Comparison of ENCODE assay signal across 17 mouse cellular contexts in genomic region chr4:33342877-33343731, GRCm38 (mm10). TPM values are rescaled to one million over a fixed set of nuclear protein-coding genes. Genes with fewer than 3 reads are reported as not detected.
DNase-seq lines count a peak whose midpoint lies in the region; ATAC-seq and TF ChIP-seq lines count a peak whose summit lies in the region.
"Had no signal": no experiment of that assay in that cellular context is flagged by ENCODE, and none has a peak within 500 bp of the region (broad histone marks: within the 10 kb centered on the region; RNA-seq: fewer than 3 reads in every experiment).

No protein-coding gene starts in this region.

- 90% methylated on average over 7 of the region's 7 CpGs for WGBS in heart, embryonic 10.5 days
- WGBS in lung, embryonic 14.5 days, result 65% methylated on average over 7 of the region's 7 CpGs
- WGBS in lung, adult 2 months, result 83% methylated on average over 7 of the region's 7 CpGs
- WGBS in liver, embryonic 11.5 days, result 90% methylated on average over 7 of the region's 7 CpGs

- H3K9me3 ChIP-seq in heart, embryonic 10.5 days, result no peaks in the 10 kb centered on the region
- no peaks in the 10 kb centered on the region for H3K9me3 ChIP-seq in lung, embryonic 14.5 days (ENCODE audit: low read depth, low read length)
- no peaks in the 10 kb centered on the region for H3K9me3 ChIP-seq in liver, embryonic 11.5 days (ENCODE audit: control insufficient read depth, low read length)
- H3K9me3 ChIP-seq: neural tube, embryonic 12.5 days; stomach, embryonic 15.5 days had no signal

- no peak overlapping the region for H3K9ac ChIP-seq in lung, embryonic 14.5 days
- H3K9ac ChIP-seq in liver, embryonic 11.5 days (ENCODE audit: low read depth, low read length), result no peak overlapping the region
- H3K9ac ChIP-seq: neural tube, embryonic 12.5 days; stomach, embryonic 15.5 days had no signal

- peak; percentile 75 for ATAC-seq in lung, embryonic 14.5 days (ENCODE audit: insufficient read depth)
- ATAC-seq in liver, embryonic 11.5 days (replicated peaks; ENCODE audit: low FRiP score), result no peak
- ATAC-seq in megakaryocyte progenitor cell, adult 5-6 weeks (replicated peaks; ENCODE audit: poor library complexity), result peak; percentile 26; the same call in 1 of the 2 replicates
- ATAC-seq: forebrain, embryonic 14.5 days had no signal

- H3K4me1 ChIP-seq in heart, embryonic 10.5 days, result no peaks in the 10 kb centered on the region
- no peaks in the 10 kb centered on the region for H3K4me1 ChIP-seq in lung, embryonic 14.5 days (ENCODE audit: insufficient read depth)
- H3K4me1 ChIP-seq in lung, adult 2 months (ENCODE audit: control insufficient read depth, insufficient read depth, low read length), result no peaks in the 10 kb centered on the region
- H3K4me1 ChIP-seq in liver, embryonic 11.5 days (replicated peaks; ENCODE audit: control insufficient read depth, insufficient read depth, low read length), result peaks cover 8% of the 10 kb centered on the region
- H3K4me1 ChIP-seq: neural tube, embryonic 12.5 days; stomach, embryonic 15.5 days had no signal

- H3K27ac ChIP-seq in heart, embryonic 10.5 days, result 0 out of 2 replicates have a peak overlapping the region, but pooled peaks have one; percentile 32
- H3K27ac ChIP-seq in lung, embryonic 14.5 days (ENCODE audit: low read depth), result peak overlapping the region; percentile 56
- H3K27ac ChIP-seq in liver, embryonic 11.5 days (ENCODE audit: low read depth, low read length), result peak overlapping the region; percentile 19
- H3K27ac ChIP-seq: neural tube, embryonic 12.5 days; stomach, embryonic 15.5 days had no signal

- no peak for TF ChIP-seq POLR2A in lung, adult 2 months (IDR thresholded peaks at IDR 0.05; ENCODE audit: borderline replicate concordance, extremely low read depth, low read depth, low read length)

- H3K4me3 ChIP-seq in heart, embryonic 10.5 days, result no peak overlapping the region
- H3K4me3 ChIP-seq in lung, embryonic 14.5 days (ENCODE audit: low read depth, low read length), result no peak overlapping the region
- H3K4me3 ChIP-seq in lung, adult 2 months (replicated peaks; ENCODE audit: extremely low read depth, low read depth, low read length), result no peak overlapping the region
- no peak overlapping the region for H3K4me3 ChIP-seq in liver, embryonic 11.5 days (ENCODE audit: low read depth, low read length)
- H3K4me3 ChIP-seq: neural tube, embryonic 12.5 days; stomach, embryonic 15.5 days had no signal

- H3K4me2 ChIP-seq in lung, embryonic 14.5 days, result no peak overlapping the region
- no peak overlapping the region for H3K4me2 ChIP-seq in liver, embryonic 11.5 days
- H3K4me2 ChIP-seq: midbrain, embryonic 11.5 days; neural tube, embryonic 12.5 days; stomach, embryonic 15.5 days had no signal

- TF ChIP-seq CTCF in lung, embryonic 14.5 days (IDR thresholded peaks at IDR 0.05; ENCODE audit: low read depth), result no peak
- TF ChIP-seq CTCF in lung, adult 2 months (IDR thresholded peaks at IDR 0.05; ENCODE audit: insufficient read depth, low read length), result no peak

- no peak for DNase-seq in heart, embryonic 10.5 days (ENCODE audit: low spot score)
- no peak for DNase-seq in heart, adult 18-20 months
- DNase-seq in lung, embryonic 14.5 days, result peak; percentile 66
- no peak for DNase-seq in lung, adult 2 months
- no peak for DNase-seq in liver, embryonic 11.5 days (ENCODE audit: low spot score)
- no peak for DNase-seq in frontal cortex, postnatal 10 days (ENCODE audit: low spot score in 2 of 2)
- no peak for DNase-seq in left cerebral cortex, adult 11 months (ENCODE audit: low spot score)
- DNase-seq: adrenal gland, adult 8-10 months; cerebellum, adult 11 months; cerebellum, postnatal 14 days; kidney, postnatal 25 days; right cerebral cortex, postnatal 14 days had no signal

- no peaks in the 10 kb centered on the region for H3K27me3 ChIP-seq in heart, embryonic 10.5 days (ENCODE audit: insufficient read depth, poor library complexity, severe bottlenecking)
- no peaks in the 10 kb centered on the region for H3K27me3 ChIP-seq in lung, embryonic 14.5 days (ENCODE audit: insufficient read depth, low read length)
- no peaks in the 10 kb centered on the region for H3K27me3 ChIP-seq in liver, embryonic 11.5 days (replicated peaks; ENCODE audit: control insufficient read depth, insufficient read depth, low read length)
- H3K27me3 ChIP-seq: neural tube, embryonic 12.5 days; stomach, embryonic 15.5 days had no signal

- peaks cover 32% of the 10 kb centered on the region for H3K36me3 ChIP-seq in heart, embryonic 10.5 days
- H3K36me3 ChIP-seq in lung, embryonic 14.5 days (ENCODE audit: insufficient read depth), result peaks cover 19% of the 10 kb centered on the region
- H3K36me3 ChIP-seq in liver, embryonic 11.5 days (ENCODE audit: control insufficient read depth, insufficient read depth, low read length), result peaks cover 9% of the 10 kb centered on the region

RNA-seq across cellular contexts. Expression of gene Rngtt, which starts 33.0 kb away (rescaled TPM):
- 22.2 and 28.3 TPM in 2 replicates for polyA plus RNA-seq in heart, embryonic 10.5 days (2016; fragmentation: Nextera tagmentation; extraction: Ambion mirVana)
- total RNA-seq in heart, adult 18-20 months (2021), result 10 to 100 TPM; 10.0 to 11.1 TPM
- 23.9 and 27.4 TPM in 2 replicates for polyA plus RNA-seq in lung, embryonic 14.5 days (2014; fragmentation: Nextera tagmentation; extraction: Ambion mirVana)
- 1.8 and 2.7 TPM in 2 replicates for polyA plus RNA-seq in lung, adult 2 months (2012; rRNA removed)
- polyA plus RNA-seq in liver, embryonic 11.5 days (2014; fragmentation: Nextera tagmentation; extraction: Ambion mirVana), result 30.1 and 32.6 TPM in 2 replicates
- 26.5 and 30.9 TPM in 2 replicates for total RNA-seq in megakaryocyte progenitor cell, adult 5-6 weeks (2015)
- 30.6 and 45.3 TPM in 2 replicates for total RNA-seq in megakaryocyte progenitor cell, adult 5-6 weeks (2017)

RNA-seq across cellular contexts. Expression of gene Pnrc1, which starts 53.1 kb away (rescaled TPM):
- polyA plus RNA-seq in heart, embryonic 10.5 days (2016; fragmentation: Nextera tagmentation; extraction: Ambion mirVana), result 73.8 and 78.9 TPM in 2 replicates
- 100 to 1,000 TPM; 160 to 193 TPM for total RNA-seq in heart, adult 18-20 months (2021)
- polyA plus RNA-seq in lung, embryonic 14.5 days (2014; fragmentation: Nextera tagmentation; extraction: Ambion mirVana), result 123 and 127 TPM in 2 replicates
- 110 and 197 TPM in 2 replicates for polyA plus RNA-seq in lung, adult 2 months (2012; rRNA removed)
- polyA plus RNA-seq in liver, embryonic 11.5 days (2014; fragmentation: Nextera tagmentation; extraction: Ambion mirVana), result 58.7 and 59.0 TPM in 2 replicates
- 155 and 182 TPM in 2 replicates for total RNA-seq in megakaryocyte progenitor cell, adult 5-6 weeks (2015)
- total RNA-seq in megakaryocyte progenitor cell, adult 5-6 weeks (2017), result 91.2 and 96.2 TPM in 2 replicates
